Mouse (Mus musculus): ENCODE data around the gene Egfr. TPM values are rescaled to one million over a fixed set of nuclear protein-coding genes. Genes with fewer than 3 reads are reported as not detected.

Gene Egfr
- total and polyA plus RNA-seq, 3 experiments, result 0.26 TPM; not detected in 2

DNA sequence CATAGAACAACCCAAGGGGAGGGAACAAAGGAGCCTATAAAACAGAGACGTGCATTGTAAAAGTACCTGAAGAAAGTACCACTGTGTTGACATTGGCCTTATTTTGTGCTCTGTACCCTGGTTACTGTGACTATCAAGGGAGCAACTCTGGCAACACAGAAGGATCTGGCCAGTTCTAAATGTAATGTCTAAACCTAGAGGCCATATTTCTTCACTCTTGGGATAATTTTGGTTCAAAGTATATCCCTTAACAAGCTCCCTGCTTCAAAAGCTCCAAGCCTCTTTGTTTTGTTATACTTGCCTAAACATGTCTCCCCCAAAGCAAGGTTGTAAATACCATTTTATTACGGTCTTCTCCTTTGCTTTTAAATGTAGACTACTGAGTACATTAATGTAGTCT, 105.3 kb downstream of the Egfr start:
- H3K36me3 ChIP-seq (replicated peaks in 1 of 2; ENCODE audit: control insufficient read depth in 1 of 2, insufficient read depth in 1 of 2, low read length in 1 of 2), result no peaks in the 10 kb centered on the region

DNA sequence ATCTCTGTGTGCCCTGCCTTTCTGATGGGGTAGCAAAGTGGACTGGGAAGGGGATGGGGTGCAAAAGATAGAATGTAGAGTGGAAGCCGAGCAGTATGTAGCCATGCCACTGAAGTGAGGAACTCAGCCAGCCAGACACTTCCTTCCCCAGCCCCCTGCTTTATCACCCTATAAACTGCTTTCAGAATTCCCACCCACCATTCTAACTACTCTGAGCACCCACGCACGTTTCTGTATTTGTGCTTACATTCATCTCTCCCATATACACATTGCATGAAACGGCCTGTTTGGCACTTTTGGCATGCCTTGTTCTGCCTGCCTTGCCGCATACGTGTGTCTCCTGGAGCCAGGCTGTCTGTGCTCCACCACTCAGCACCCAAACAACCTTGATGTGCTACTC, 109.0 kb downstream of the Egfr start:
- H3K4me3 ChIP-seq (replicated peaks in 1 of 3; ENCODE audit: low read depth in 2 of 3, low read length in 2 of 3, poor library complexity in 1 of 3), result no peak overlapping the region
- H3K79me2 ChIP-seq (replicated peaks; ENCODE audit: control insufficient read depth, extremely low read depth, insufficient read depth, poor library complexity, severe bottlenecking), result no peaks in the 10 kb centered on the region
- no peak for DNase-seq (ENCODE audit: extremely low read depth)
- no peak overlapping the region for H3K9ac ChIP-seq (ENCODE audit: insufficient read depth, low read depth)
- TF ChIP-seq CHD1 (IDR thresholded peaks at IDR 0.05; ENCODE audit: low read depth, low read length) (no peak), POLR2A (IDR thresholded peaks at IDR 0.05; ENCODE audit: low read depth, low read length) (no peak), MEF2A (IDR thresholded peaks at IDR 0.05; ENCODE audit: borderline replicate concordance, low read depth, low read length) (no peak), ZKSCAN1 (IDR thresholded peaks at IDR 0.05; ENCODE audit: borderline replicate concordance, low read depth, low read length) (no peak), BHLHE40 (IDR thresholded peaks at IDR 0.05; ENCODE audit: low read depth, low read length) (no peak), PAX5 (IDR thresholded peaks at IDR 0.05; ENCODE audit: low read length) (no peak), ZNF384 (IDR thresholded peaks at IDR 0.05; ENCODE audit: low read depth, low read length) (no peak), SMC3 (IDR thresholded peaks at IDR 0.05; ENCODE audit: low read depth, low read length) (no peak), CHD2 (IDR thresholded peaks at IDR 0.05; ENCODE audit: low read length) (no peak), TCF12 (IDR thresholded peaks at IDR 0.05; ENCODE audit: low read depth, low read length) (no peak), USF1 (IDR thresholded peaks at IDR 0.05; ENCODE audit: low read depth, low read length) (no peak), MAZ (IDR thresholded peaks at IDR 0.05; ENCODE audit: low read depth, low read length) (no peak), HCFC1 (IDR thresholded peaks at IDR 0.05; ENCODE audit: low read depth, low read length) (no peak), E2F4 (IDR thresholded peaks at IDR 0.05; ENCODE audit: insufficient replicate concordance, low read depth, low read length) (no peak), ZC3H11A (IDR thresholded peaks at IDR 0.05; ENCODE audit: low read depth, low read length) (no peak)
- H3K4me1 ChIP-seq (ENCODE audit: control insufficient read depth in 1 of 2, insufficient read depth in 2 of 2), result no peaks in the 10 kb centered on the region
- no peak overlapping the region for H3K4me2 ChIP-seq (ENCODE audit: insufficient read depth, low read depth, poor library complexity, severe bottlenecking)
- in situ Hi-C loops (cut with MboI; ENCODE audit: low pct_ligation_motif_present, low pct_unique_long_range_greater_than_20kb, low sequenced_read_pairs) (no loop called here), dilution Hi-C loops (cut with MboI; ENCODE audit: extremely low pct_ligation_motif_present, extremely low pct_unique_long_range_greater_than_20kb, low sequenced_read_pairs) (no loop called here)
- no peaks in the 10 kb centered on the region for H3K9me3 ChIP-seq (replicated peaks; ENCODE audit: low read length)
- H3K36me3 ChIP-seq (replicated peaks in 1 of 2; ENCODE audit: control insufficient read depth in 1 of 2, insufficient read depth in 1 of 2, low read length in 1 of 2), result no peaks in the 10 kb centered on the region
- H3K27me3 ChIP-seq (replicated peaks), result no peaks in the 10 kb centered on the region
- H3K27ac ChIP-seq (ENCODE audit: insufficient read depth, low read depth), result no peak overlapping the region

More for the DNA sequence above, 105.3 kb downstream of the Egfr start:
- Histone ChIP-seq H3K4me3 (replicated peaks in 1 of 3; ENCODE audit: low read depth in 2 of 3, low read length in 2 of 3, poor library complexity in 1 of 3) (no peak overlapping the region), H3K27ac (ENCODE audit: insufficient read depth, low read depth) (no peak overlapping the region), H3K9me3 (replicated peaks; ENCODE audit: low read length) (no peaks in the 10 kb centered on the region), H3K27me3 (replicated peaks) (no peaks in the 10 kb centered on the region), H3K4me1 (ENCODE audit: control insufficient read depth in 1 of 2, insufficient read depth in 2 of 2) (peaks cover 0 to 10% of the 10 kb centered on the region in 2 experiments; a peak in 2 of 4 replicates), H3K9ac (ENCODE audit: insufficient read depth, low read depth) (no peak overlapping the region), H3K79me2 (replicated peaks; ENCODE audit: control insufficient read depth, extremely low read depth, insufficient read depth, poor library complexity, severe bottlenecking) (no peaks in the 10 kb centered on the region), H3K4me2 (ENCODE audit: insufficient read depth, low read depth, poor library complexity, severe bottlenecking) (no peak overlapping the region)
- no peak for TF ChIP-seq ZC3H11A (IDR thresholded peaks at IDR 0.05; ENCODE audit: low read depth, low read length)
- TF ChIP-seq MXI1 (IDR thresholded peaks at IDR 0.05; ENCODE audit: low read depth, low read length), result no peak
- no peak for TF ChIP-seq POLR2AphosphoS2 (IDR thresholded peaks at IDR 0.05; ENCODE audit: low read depth, low read length)
- no peak for TF ChIP-seq SIN3A (IDR thresholded peaks at IDR 0.05; ENCODE audit: low read length)
- TF ChIP-seq PAX5 (IDR thresholded peaks at IDR 0.05; ENCODE audit: low read length), result no peak
- no peak for TF ChIP-seq CHD1 (IDR thresholded peaks at IDR 0.05; ENCODE audit: low read depth, low read length)
- TF ChIP-seq ZKSCAN1 (IDR thresholded peaks at IDR 0.05; ENCODE audit: borderline replicate concordance, low read depth, low read length), result no peak
- TF ChIP-seq UBTF (IDR thresholded peaks at IDR 0.05; ENCODE audit: low read depth, low read length), result no peak
- TF ChIP-seq POLR2A (IDR thresholded peaks at IDR 0.05; ENCODE audit: low read depth, low read length), result no peak
- TF ChIP-seq BHLHE40 (IDR thresholded peaks at IDR 0.05; ENCODE audit: low read depth, low read length), result no peak
- TF ChIP-seq CTCF (conservative IDR thresholded peaks at IDR 0.05 in 1 of 2, IDR thresholded peaks at IDR 0.05 in 1 of 2; ENCODE audit: low read depth in 2 of 2, low read length in 2 of 2), result no peak
- no peak for TF ChIP-seq GABPA (IDR thresholded peaks at IDR 0.05; ENCODE audit: insufficient replicate concordance, low read depth, low read length)
- no peak for TF ChIP-seq ZMIZ1 (IDR thresholded peaks at IDR 0.05; ENCODE audit: low read depth, low read length)
- in situ Hi-C loops (cut with MboI; ENCODE audit: low pct_ligation_motif_present, low pct_unique_long_range_greater_than_20kb, low sequenced_read_pairs) (no loop called here), dilution Hi-C loops (cut with MboI; ENCODE audit: extremely low pct_ligation_motif_present, extremely low pct_unique_long_range_greater_than_20kb, low sequenced_read_pairs) (no loop called here)
- DNase-seq (ENCODE audit: extremely low read depth), result no peak

Data from CH12.LX (cell line).